26 mouse cellular contexts compared by ENCODE assay signal in genomic region chr8:117778531-117779322, GRCm38 (mm10). TPM values are rescaled to one million over a fixed set of nuclear protein-coding genes. Genes with fewer than 3 reads are reported as not detected.
DNase-seq lines count a peak whose midpoint lies in the region; ATAC-seq and TF ChIP-seq lines count a peak whose summit lies in the region.
"Had no signal": no experiment of that assay in that cellular context is flagged by ENCODE, and none has a peak within 500 bp of the region (broad histone marks: within the 10 kb centered on the region; RNA-seq: fewer than 3 reads in every experiment).

No protein-coding gene starts in this region.

- H3K9ac ChIP-seq in midbrain, postnatal 0 days (replicated peaks; ENCODE audit: low read length, poor library complexity, severe bottlenecking), result no peak overlapping the region
- H3K9ac ChIP-seq in stomach, postnatal 0 days (ENCODE audit: low read length), result no peak overlapping the region
- H3K9ac ChIP-seq: forebrain, embryonic 15.5 days; heart, embryonic 12.5 days; limb, embryonic 15.5 days; liver, embryonic 14.5 days; lung, embryonic 15.5 days; midbrain, embryonic 12.5 days; neural tube, embryonic 12.5 days had no signal

- DNase-seq in gastrocnemius, adult 2 months, result peak; percentile 37
- DNase-seq in gastrocnemius, postnatal 14 days, result no peak
- peak; percentile 33 for DNase-seq in kidney, postnatal 10 days
- DNase-seq in kidney, postnatal 36 days, result no peak
- DNase-seq in midbrain, postnatal 0 days (ENCODE audit: low spot score), result no peak
- no peak for DNase-seq in midbrain, embryonic 10.5 days (ENCODE audit: low spot score)
- DNase-seq in stomach, postnatal 0 days (ENCODE audit: low spot score), result no peak
- no peak for DNase-seq in layer of hippocampus, postnatal 10 days (ENCODE audit: low spot score in 2 of 2)
- DNase-seq: adrenal gland, adult 2 months; B cell, adult 2 months; cerebellum, adult 2 months; heart, postnatal 10 days; kidney, adult 18-20 months; kidney, postnatal 4 days; layer of hippocampus, adult 9-11 months; left cerebral cortex, postnatal 4 days; thymus, adult 2 months; thymus, postnatal 4 days had no signal

- H3K27me3 ChIP-seq in midbrain, postnatal 0 days (ENCODE audit: insufficient read depth, low read length), result no peaks in the 10 kb centered on the region
- no peaks in the 10 kb centered on the region for H3K27me3 ChIP-seq in midbrain, embryonic 10.5 days (ENCODE audit: low read depth, poor library complexity, severe bottlenecking)
- no peaks in the 10 kb centered on the region for H3K27me3 ChIP-seq in stomach, postnatal 0 days (ENCODE audit: control insufficient read depth, insufficient read depth, low read length)
- H3K27me3 ChIP-seq: forebrain, embryonic 15.5 days; heart, embryonic 12.5 days; limb, embryonic 15.5 days; lung, embryonic 15.5 days; midbrain, embryonic 12.5 days; neural tube, embryonic 12.5 days had no signal

- peak overlapping the region; percentile 66 for H3K27ac ChIP-seq in gastrocnemius, adult 2 months
- H3K27ac ChIP-seq in midbrain, postnatal 0 days (ENCODE audit: low read depth, low read length), result no peak overlapping the region
- H3K27ac ChIP-seq in midbrain, embryonic 10.5 days (replicated peaks), result no peak overlapping the region
- no peak overlapping the region for H3K27ac ChIP-seq in stomach, postnatal 0 days (replicated peaks)
- H3K27ac ChIP-seq: forebrain, embryonic 15.5 days; hindbrain, embryonic 10.5 days; limb, embryonic 15.5 days; liver, embryonic 14.5 days; lung, embryonic 15.5 days; midbrain, embryonic 12.5 days; neural tube, embryonic 12.5 days had no signal

- ATAC-seq in midbrain, postnatal 0 days (ENCODE audit: low FRiP score), result no peak
- ATAC-seq in stomach, postnatal 0 days (ENCODE audit: low FRiP score, low TSS enrichment), result no peak
- ATAC-seq: forebrain, embryonic 15.5 days had no signal

- no peak overlapping the region for H3K4me2 ChIP-seq in midbrain, postnatal 0 days (ENCODE audit: low read depth, low read length, poor library complexity, severe bottlenecking)
- no peak overlapping the region for H3K4me2 ChIP-seq in stomach, postnatal 0 days (replicated peaks; ENCODE audit: low read depth)
- H3K4me2 ChIP-seq: forebrain, embryonic 15.5 days; heart, embryonic 12.5 days; limb, embryonic 15.5 days; lung, embryonic 15.5 days; midbrain, embryonic 12.5 days; neural tube, embryonic 12.5 days had no signal

- H3K36me3 ChIP-seq in midbrain, postnatal 0 days (ENCODE audit: insufficient read depth, low read length), result no peaks in the 10 kb centered on the region
- H3K36me3 ChIP-seq in midbrain, embryonic 10.5 days, result no peaks in the 10 kb centered on the region
- no peaks in the 10 kb centered on the region for H3K36me3 ChIP-seq in stomach, postnatal 0 days (ENCODE audit: control insufficient read depth, insufficient read depth, low read length)
- H3K36me3 ChIP-seq: forebrain, embryonic 15.5 days; heart, embryonic 12.5 days; hindbrain, embryonic 10.5 days; limb, embryonic 15.5 days; lung, embryonic 15.5 days; midbrain, embryonic 12.5 days; neural tube, embryonic 12.5 days had no signal

- TF ChIP-seq CTCF in gastrocnemius, adult 2 months (IDR thresholded peaks at IDR 0.05), result no peak
- TF ChIP-seq CTCF in midbrain, postnatal 0 days (IDR thresholded peaks at IDR 0.05), result peak; percentile 11; the same call in 1 of the 2 replicates
- TF ChIP-seq CTCF in stomach, postnatal 0 days (IDR thresholded peaks at IDR 0.05; ENCODE audit: low read depth), result 0 out of 2 replicates have a peak, but pooled peaks have one; percentile 9

- TF ChIP-seq EP300 in stomach, postnatal 0 days (optimal IDR thresholded peaks at IDR 0.05), result no peak

- no peaks in the 10 kb centered on the region for H3K9me3 ChIP-seq in midbrain, postnatal 0 days (ENCODE audit: low read length)
- no peaks in the 10 kb centered on the region for H3K9me3 ChIP-seq in midbrain, embryonic 10.5 days (replicated peaks)
- H3K9me3 ChIP-seq in stomach, postnatal 0 days (ENCODE audit: control insufficient read depth, low read length), result no peaks in the 10 kb centered on the region
- H3K9me3 ChIP-seq: forebrain, embryonic 15.5 days; heart, embryonic 12.5 days; hindbrain, embryonic 10.5 days; limb, embryonic 15.5 days; lung, embryonic 15.5 days; midbrain, embryonic 12.5 days; neural tube, embryonic 12.5 days had no signal

- H3K4me3 ChIP-seq in gastrocnemius, adult 2 months, result no peak overlapping the region
- no peak overlapping the region for H3K4me3 ChIP-seq in midbrain, postnatal 0 days (ENCODE audit: low read depth, low read length)
- H3K4me3 ChIP-seq in midbrain, embryonic 10.5 days, result no peak overlapping the region
- H3K4me3 ChIP-seq in stomach, postnatal 0 days (ENCODE audit: low read depth, low read length), result no peak overlapping the region
- H3K4me3 ChIP-seq: forebrain, embryonic 15.5 days; heart, embryonic 12.5 days; hindbrain, embryonic 10.5 days; limb, embryonic 15.5 days; lung, embryonic 15.5 days; midbrain, embryonic 12.5 days; neural tube, embryonic 12.5 days had no signal

- 65% methylated on average over 11 of the region's 11 CpGs for WGBS in midbrain, postnatal 0 days
- 82% methylated on average over 11 of the region's 11 CpGs for WGBS in midbrain, embryonic 10.5 days
- WGBS in stomach, postnatal 0 days, result 44% methylated on average over 11 of the region's 11 CpGs

- intact Hi-C loops in gastrocnemius, adult 2 months (cut with DNase I), result no loop called here
- intact Hi-C loops in gastrocnemius, postnatal 14 days (cut with DNase I; ENCODE audit: low total_unique reads), result no loop called here

- H3K4me1 ChIP-seq in midbrain, postnatal 0 days (ENCODE audit: insufficient read depth, low read length), result no peaks in the 10 kb centered on the region
- no peaks in the 10 kb centered on the region for H3K4me1 ChIP-seq in midbrain, embryonic 10.5 days
- no peaks in the 10 kb centered on the region for H3K4me1 ChIP-seq in stomach, postnatal 0 days (replicated peaks; ENCODE audit: control insufficient read depth, insufficient read depth)
- H3K4me1 ChIP-seq: forebrain, embryonic 15.5 days; heart, embryonic 12.5 days; limb, embryonic 15.5 days; lung, embryonic 15.5 days; midbrain, embryonic 12.5 days; neural tube, embryonic 12.5 days had no signal

RNA-seq across cellular contexts. Expression of gene Mphosph6, which starts 23.0 kb away (rescaled TPM):
- total RNA-seq in gastrocnemius, adult 2 months (2021), result 1 to 10 TPM; 5.0 to 6.6 TPM
- total RNA-seq in gastrocnemius, postnatal 14 days (2021), result 1 to 10 TPM; 6.6 to 8.8 TPM
- 18.5 and 20.6 TPM in 2 replicates for total RNA-seq in midbrain, postnatal 0 days (2014; rRNA removed)
- polyA plus RNA-seq in midbrain, postnatal 0 days (2015; fragmentation: Nextera tagmentation; extraction: Ambion mirVana), result 29.4 and 31.4 TPM in 2 replicates
- polyA plus RNA-seq in midbrain, embryonic 10.5 days (2016; fragmentation: Nextera tagmentation; extraction: Ambion mirVana), result 60.5 and 61.4 TPM in 2 replicates
- 34.6 and 35.0 TPM in 2 replicates for polyA plus RNA-seq in stomach, postnatal 0 days (2015; fragmentation: Nextera tagmentation; extraction: Ambion mirVana)
- 10 to 100 TPM; 22.8 to 23.2 TPM for total RNA-seq in layer of hippocampus, postnatal 10 days (2021)

Comparison
In these comparisons a context has a peak if more than half of its experiments do, and no peak if none do; other contexts are left out.
1. DNase-seq: peak in gastrocnemius, adult 2 months (single experiment) and kidney, postnatal 10 days (single experiment); none in gastrocnemius, postnatal 14 days (single experiment), kidney, postnatal 36 days (0 of 2), midbrain, postnatal 0 days (single experiment), midbrain, embryonic 10.5 days (single experiment), stomach, postnatal 0 days (single experiment) and layer of hippocampus, postnatal 10 days (0 of 2).